Mouse (Mus musculus) T-helper 1 cell (primary cell): ENCODE results near the gene 4930595D18Rik.

Source experiments
- in situ Hi-C: fragments of 300-600 bp; cut with MboI, MseI; formaldehyde crosslinking; loops from one replicate; pipeline ENCODE4 v1.15.1; 2025; ENCODE audit warnings: high pct_unique_total_duplicates

The 4930595D18Rik gene

GRCm38 (mm10) chr12:111137079-111137478 lies 47.2 kb downstream of the 4930595D18Rik start:
- in situ Hi-C loops: no loop called here

GRCm38 (mm10) chr12:111135953-111136352 lies 48.3 kb downstream of the 4930595D18Rik start:
- in situ Hi-C loops: no loop called here

GRCm38 (mm10) chr12:111134791-111135733 lies 49.2 kb downstream of the 4930595D18Rik start:
- in situ Hi-C loops: no loop called here

GRCm38 (mm10) chr12:111134169-111134568 lies 50.1 kb downstream of the 4930595D18Rik start:
- in situ Hi-C loops: no loop called here

- in situ Hi-C loops: no loop called here
Observed at GRCm38 (mm10) chr12:111125666-111126065, 58.6 kb downstream of the 4930595D18Rik start.

- in situ Hi-C loops: no loop called here
Observed at GRCm38 (mm10) chr12:111124601-111125260, 59.6 kb downstream of the 4930595D18Rik start.

- in situ Hi-C loops: no loop called here
Observed at GRCm38 (mm10) chr12:111122332-111122852, 61.9 kb downstream of the 4930595D18Rik start.

GRCm38 (mm10) chr12:111120976-111121645 lies 63.2 kb downstream of the 4930595D18Rik start:
- in situ Hi-C loops: no loop called here

- in situ Hi-C loops: no loop called here
Observed at GRCm38 (mm10) chr12:111119506-111120085, 64.7 kb downstream of the 4930595D18Rik start.

- in situ Hi-C loops: no loop called here
Observed at GRCm38 (mm10) chr12:111114593-111114992, 69.7 kb downstream of the 4930595D18Rik start.

- in situ Hi-C loops: no loop called here
Observed at GRCm38 (mm10) chr12:111111176-111111575, 73.1 kb downstream of the 4930595D18Rik start.
